Mouse (Mus musculus): ENCODE results near the gene Kalrn.

The Kalrn gene

GRCm38 (mm10) chr16:33922111-33923000 lies 651.0 kb downstream of the Kalrn start:
- DNase-seq = peak; percentile 38

DNA sequence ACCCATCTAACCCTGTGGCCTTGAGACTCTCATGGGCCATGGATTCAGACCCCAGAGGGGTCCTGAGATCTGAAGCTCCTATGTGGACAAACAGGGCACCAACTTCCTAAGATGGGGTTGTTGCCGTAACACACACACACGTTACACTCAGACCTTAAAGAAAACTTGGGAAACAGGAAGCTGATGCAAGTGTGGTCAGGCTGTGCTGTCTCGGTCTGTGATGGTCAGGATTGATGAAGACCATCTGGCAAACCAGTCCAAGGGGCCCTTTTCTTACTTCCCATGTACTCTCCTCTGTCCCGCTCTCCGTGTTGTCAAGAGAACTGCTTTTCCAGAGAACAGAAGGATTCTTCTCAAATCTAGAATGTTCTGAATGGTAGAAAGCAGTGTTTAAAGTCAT lies 651.8 kb downstream of the Kalrn start:
- DNase-seq = no peak

Measured in cerebellum, adult 11-12 months (tissue).